Mouse (Mus musculus): ENCODE data around the gene Btbd11. TPM values are rescaled to one million over a fixed set of nuclear protein-coding genes. Genes with fewer than 3 reads are reported as not detected.

Btbd11 gene
- polyA plus RNA-seq, 1 experiment, result 0.85 TPM

GRCm38 (mm10) chr10:85443371-85443770, 56.8 kb downstream of the Btbd11 start:
- 76% methylated on average over 3 of the region's 3 CpGs for WGBS
- Histone ChIP-seq H3K27ac (ENCODE audit: control insufficient read depth, insufficient read depth, low read depth, low read length, poor library complexity) (no peak overlapping the region), H3K4me3 (replicated peaks; ENCODE audit: control insufficient read depth, low read depth, low read length) (no peak overlapping the region), H3K4me1 (ENCODE audit: control insufficient read depth, insufficient read depth, low read length) (no peaks in the 10 kb centered on the region)
- no peak for TF ChIP-seq POLR2A (IDR thresholded peaks at IDR 0.05; ENCODE audit: borderline replicate concordance, control insufficient read depth, low read depth, low read length)
- TF ChIP-seq CTCF (IDR thresholded peaks at IDR 0.05; ENCODE audit: control insufficient read depth, insufficient read depth, low read length), result no peak

GRCm38 (mm10) chr10:85445891-85446290, 59.3 kb downstream of the Btbd11 start:
- TF ChIP-seq POLR2A (IDR thresholded peaks at IDR 0.05; ENCODE audit: borderline replicate concordance, control insufficient read depth, low read depth, low read length) (no peak), CTCF (IDR thresholded peaks at IDR 0.05; ENCODE audit: control insufficient read depth, insufficient read depth, low read length) (no peak)
- WGBS, result 84% methylated on average over 3 of the region's 3 CpGs
- no peaks in the 10 kb centered on the region for H3K4me1 ChIP-seq (ENCODE audit: control insufficient read depth, insufficient read depth, low read length)
- H3K27ac ChIP-seq (ENCODE audit: control insufficient read depth, insufficient read depth, low read depth, low read length, poor library complexity), result no peak overlapping the region
- no peak overlapping the region for H3K4me3 ChIP-seq (replicated peaks; ENCODE audit: control insufficient read depth, low read depth, low read length)

GRCm38 (mm10) chr10:85446700-85447099, 60.1 kb downstream of the Btbd11 start:
- 58% methylated on average over 1 of the region's 1 CpGs for WGBS
- Histone ChIP-seq H3K4me1 (ENCODE audit: control insufficient read depth, insufficient read depth, low read length) (no peaks in the 10 kb centered on the region), H3K4me3 (replicated peaks; ENCODE audit: control insufficient read depth, low read depth, low read length) (no peak overlapping the region), H3K27ac (ENCODE audit: control insufficient read depth, insufficient read depth, low read depth, low read length, poor library complexity) (no peak overlapping the region)
- TF ChIP-seq CTCF (IDR thresholded peaks at IDR 0.05; ENCODE audit: control insufficient read depth, insufficient read depth, low read length), result no peak
- no peak for TF ChIP-seq POLR2A (IDR thresholded peaks at IDR 0.05; ENCODE audit: borderline replicate concordance, control insufficient read depth, low read depth, low read length)

- 71% methylated on average over 2 of the region's 2 CpGs for WGBS
- no peak overlapping the region for H3K4me3 ChIP-seq (replicated peaks; ENCODE audit: control insufficient read depth, low read depth, low read length)
- TF ChIP-seq CTCF (IDR thresholded peaks at IDR 0.05; ENCODE audit: control insufficient read depth, insufficient read depth, low read length) (no peak), POLR2A (IDR thresholded peaks at IDR 0.05; ENCODE audit: borderline replicate concordance, control insufficient read depth, low read depth, low read length) (no peak)
- no peaks in the 10 kb centered on the region for H3K4me1 ChIP-seq (ENCODE audit: control insufficient read depth, insufficient read depth, low read length)
- no peak overlapping the region for H3K27ac ChIP-seq (ENCODE audit: control insufficient read depth, insufficient read depth, low read depth, low read length, poor library complexity)
Observed at GRCm38 (mm10) chr10:85447869-85448268, 61.3 kb downstream of the Btbd11 start.

- no peak overlapping the region for H3K4me3 ChIP-seq (replicated peaks; ENCODE audit: control insufficient read depth, low read depth, low read length)
- 5% methylated on average over 8 of the region's 8 CpGs for WGBS
- TF ChIP-seq POLR2A (IDR thresholded peaks at IDR 0.05; ENCODE audit: borderline replicate concordance, control insufficient read depth, low read depth, low read length) (no peak), CTCF (IDR thresholded peaks at IDR 0.05; ENCODE audit: control insufficient read depth, insufficient read depth, low read length) (no peak)
Observed at GRCm38 (mm10) chr10:85451629-85452368, 65.2 kb downstream of the Btbd11 start.

GRCm38 (mm10) chr10:85453221-85453775, 66.7 kb downstream of the Btbd11 start:
- TF ChIP-seq CTCF (IDR thresholded peaks at IDR 0.05; ENCODE audit: control insufficient read depth, insufficient read depth, low read length), result no peak
- TF ChIP-seq POLR2A (IDR thresholded peaks at IDR 0.05; ENCODE audit: borderline replicate concordance, control insufficient read depth, low read depth, low read length), result no peak
- 79% methylated on average over 2 of the region's 2 CpGs for WGBS
- Histone ChIP-seq H3K4me3 (replicated peaks; ENCODE audit: control insufficient read depth, low read depth, low read length) (no peak overlapping the region), H3K27ac (ENCODE audit: control insufficient read depth, insufficient read depth, low read depth, low read length, poor library complexity) (no peak overlapping the region), H3K4me1 (ENCODE audit: control insufficient read depth, insufficient read depth, low read length) (no peaks in the 10 kb centered on the region)

More at GRCm38 (mm10) chr10:85451629-85452368, 65.2 kb downstream of the Btbd11 start:
- H3K27ac ChIP-seq (ENCODE audit: control insufficient read depth, insufficient read depth, low read depth, low read length, poor library complexity), result no peak overlapping the region
- no peaks in the 10 kb centered on the region for H3K4me1 ChIP-seq (ENCODE audit: control insufficient read depth, insufficient read depth, low read length)

- H3K4me1 ChIP-seq (ENCODE audit: control insufficient read depth, insufficient read depth, low read length), result no peaks in the 10 kb centered on the region
- H3K4me3 ChIP-seq (replicated peaks; ENCODE audit: control insufficient read depth, low read depth, low read length), result no peak overlapping the region
- TF ChIP-seq CTCF (IDR thresholded peaks at IDR 0.05; ENCODE audit: control insufficient read depth, insufficient read depth, low read length) (no peak; the same call in 1 of the 2 replicates), POLR2A (IDR thresholded peaks at IDR 0.05; ENCODE audit: borderline replicate concordance, control insufficient read depth, low read depth, low read length) (no peak)
- 50% methylated on average over 4 of the region's 4 CpGs for WGBS
- no peak overlapping the region for H3K27ac ChIP-seq (ENCODE audit: control insufficient read depth, insufficient read depth, low read depth, low read length, poor library complexity)
Observed at GRCm38 (mm10) chr10:85455985-85456384, 69.4 kb downstream of the Btbd11 start.

- Histone ChIP-seq H3K4me1 (ENCODE audit: control insufficient read depth, insufficient read depth, low read length) (no peaks in the 10 kb centered on the region), H3K4me3 (replicated peaks; ENCODE audit: control insufficient read depth, low read depth, low read length) (no peak overlapping the region), H3K27ac (ENCODE audit: control insufficient read depth, insufficient read depth, low read depth, low read length, poor library complexity) (no peak overlapping the region)
- WGBS, result 60% methylated on average over 17 of the region's 17 CpGs
- TF ChIP-seq CTCF (IDR thresholded peaks at IDR 0.05; ENCODE audit: control insufficient read depth, insufficient read depth, low read length) (no peak), POLR2A (IDR thresholded peaks at IDR 0.05; ENCODE audit: borderline replicate concordance, control insufficient read depth, low read depth, low read length) (no peak)
Observed at GRCm38 (mm10) chr10:85458744-85459344, 72.2 kb downstream of the Btbd11 start.

All from bone marrow, adult 2 months (tissue).